Mouse (Mus musculus) brain, adult 2 months (tissue): ENCODE data around the gene Polr3h.
"Not testable (repeated sequence)": the region's sequence is repeated elsewhere in the genome, so short reads cannot be mapped to it uniquely, and the experiment has no call there.

Experiments used
- DNase-seq: peaks from one replicate; pipeline ENCODE4 v3.0.0; 2011; ENCODE audit warnings: low read depth, low spot score

Polr3h gene

GRCm38 (mm10) chr15:81925760-81926445 is at the start of gene Polr3h:
TSS of gene Polr3h (minus strand) at chr15:81926240.
- DNase-seq, result peak; percentile 99

DNA sequence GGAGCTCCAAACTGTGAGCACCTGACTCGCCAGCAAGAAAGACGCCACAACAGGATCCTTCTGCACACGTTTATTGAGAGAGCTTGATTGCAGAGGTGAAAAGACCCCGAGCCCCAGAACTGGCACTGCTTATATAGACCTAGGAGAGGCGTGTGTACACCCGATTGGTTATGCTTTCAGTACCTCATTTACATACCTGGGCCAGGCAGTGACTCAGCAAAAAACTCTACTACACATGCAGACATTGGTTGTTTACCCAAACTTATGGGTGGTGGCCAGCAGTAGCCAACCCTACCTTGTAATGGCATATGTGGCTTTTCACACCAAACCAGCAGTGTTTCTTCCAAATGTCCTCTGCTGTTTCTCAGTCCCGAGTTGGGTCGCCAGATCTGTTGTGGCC is 49.1 kb upstream of the Polr3h start:
- DNase-seq, result not testable (repeated sequence)

- not testable (repeated sequence) for DNase-seq
Measured at GRCm38 (mm10) chr15:81970498-81970897, 44.5 kb upstream of the Polr3h start.

DNA sequence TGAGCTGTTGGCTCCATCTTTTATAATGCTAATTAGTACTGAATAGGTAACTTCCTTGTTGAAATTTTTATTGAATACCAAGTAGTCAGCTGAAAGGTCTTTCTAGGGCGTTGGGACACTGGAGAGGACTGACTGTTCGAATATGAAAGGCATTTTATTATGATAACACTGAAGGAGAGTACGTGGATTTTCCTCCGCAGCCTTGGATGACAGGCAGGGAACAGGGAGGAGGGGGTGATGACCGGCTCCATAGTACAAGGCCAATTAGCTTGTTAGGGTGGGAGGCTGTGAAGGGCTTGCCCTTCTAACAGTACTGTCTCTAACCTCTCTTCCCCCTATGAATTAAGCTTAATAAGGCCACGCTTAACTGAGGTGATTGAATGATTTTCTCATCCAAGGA is 43.6 kb upstream of the Polr3h start:
- DNase-seq, result not testable (repeated sequence)

DNA sequence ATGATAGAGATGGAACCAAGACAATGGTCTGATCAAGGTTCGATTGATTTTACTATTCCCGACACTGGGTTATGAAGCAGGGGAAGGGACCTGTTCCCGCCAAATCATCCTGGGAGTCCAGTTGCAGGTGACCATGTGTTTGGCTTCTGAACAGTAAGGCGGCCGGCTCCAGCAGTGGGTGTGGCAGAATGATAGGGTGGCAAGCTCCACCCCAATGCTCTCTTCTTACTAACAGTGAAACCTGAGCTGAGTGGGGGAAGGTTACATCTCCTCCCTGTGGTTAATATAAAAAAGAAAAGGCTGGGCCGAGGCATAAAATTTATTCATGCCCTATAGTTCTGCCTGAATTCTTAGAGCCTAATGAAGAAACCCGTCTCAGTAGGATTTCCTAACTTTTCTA is 43.1 kb upstream of the Polr3h start:
- DNase-seq, result no peak

- DNase-seq, result no peak
Measured at GRCm38 (mm10) chr15:81968447-81968846, 42.4 kb upstream of the Polr3h start.

- DNase-seq, result no peak
Measured at GRCm38 (mm10) chr15:81967821-81968220, 41.8 kb upstream of the Polr3h start.

GRCm38 (mm10) chr15:81966062-81966829 is 40.2 kb upstream of the Polr3h start:
- DNase-seq, result no peak

- DNase-seq, result no peak
Measured at GRCm38 (mm10) chr15:81964980-81965545, 39.0 kb upstream of the Polr3h start.

GRCm38 (mm10) chr15:81964262-81964661 is 38.2 kb upstream of the Polr3h start:
- no peak for DNase-seq

DNA sequence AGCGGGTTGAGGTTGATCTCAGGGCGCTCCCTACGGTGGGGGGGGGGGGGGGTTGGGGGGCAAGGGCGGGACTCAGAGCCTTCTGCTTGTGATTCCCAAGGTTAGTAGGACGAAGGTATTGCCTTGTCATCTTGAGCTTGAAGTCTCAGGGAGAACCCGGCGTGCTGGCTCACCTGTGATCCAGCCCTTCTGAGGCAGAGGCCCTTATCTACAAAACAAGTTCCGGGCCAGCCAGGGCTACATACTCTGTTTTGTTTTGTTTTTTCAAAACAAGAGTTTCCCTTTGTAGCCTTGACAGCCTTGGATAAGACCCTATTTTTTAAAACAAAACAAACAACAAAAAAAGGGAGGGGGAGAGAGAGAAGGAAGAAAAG is 35.0 kb upstream of the Polr3h start:
- no peak for DNase-seq

- peak; percentile 99 for DNase-seq
Measured at GRCm38 (mm10) chr15:81960171-81961077, 34.4 kb upstream of the Polr3h start, which contains the start of gene Pmm1. TSS of gene Pmm1 (minus strand) at chr15:81960930.

DNA sequence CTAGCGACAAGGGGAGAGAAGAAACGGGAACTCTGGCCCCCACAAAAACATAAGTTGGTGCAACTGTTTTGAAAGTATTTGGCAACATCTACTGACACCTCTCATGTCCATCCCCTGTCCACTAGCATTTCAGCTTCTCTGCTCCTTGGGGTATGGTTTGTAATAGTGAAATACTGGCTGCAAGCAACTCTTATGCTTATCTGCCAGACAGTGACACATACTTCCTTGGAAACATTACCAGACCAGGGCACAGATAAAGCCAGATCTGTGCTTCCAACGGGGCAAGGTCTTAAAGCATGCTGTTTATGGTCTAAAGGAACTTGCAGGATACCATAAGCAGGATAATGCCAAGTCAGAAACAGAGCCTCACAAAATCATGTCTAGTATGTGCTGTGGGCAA is 32.9 kb upstream of the Polr3h start:
- no peak for DNase-seq

DNA sequence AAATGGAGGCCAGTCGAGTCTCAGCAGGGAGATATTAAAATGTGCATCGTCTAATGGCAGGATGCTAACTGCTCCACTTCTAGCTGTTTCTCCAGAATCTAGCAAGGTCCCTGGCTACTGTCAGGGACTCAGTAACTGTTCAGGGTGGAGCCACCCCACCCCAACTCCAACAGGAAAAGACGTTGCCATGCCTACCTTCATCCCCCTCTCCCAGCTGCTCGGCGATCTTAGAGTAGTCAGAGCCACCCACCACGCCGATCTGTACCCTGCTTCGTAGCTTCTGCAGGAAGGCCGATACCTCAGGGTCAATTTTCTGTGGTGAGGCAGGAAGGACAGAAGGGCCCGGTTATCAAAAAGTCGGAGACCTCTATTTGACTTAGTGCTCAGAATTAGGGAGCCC is 31.6 kb upstream of the Polr3h start:
- DNase-seq, result peak; percentile 77

DNA sequence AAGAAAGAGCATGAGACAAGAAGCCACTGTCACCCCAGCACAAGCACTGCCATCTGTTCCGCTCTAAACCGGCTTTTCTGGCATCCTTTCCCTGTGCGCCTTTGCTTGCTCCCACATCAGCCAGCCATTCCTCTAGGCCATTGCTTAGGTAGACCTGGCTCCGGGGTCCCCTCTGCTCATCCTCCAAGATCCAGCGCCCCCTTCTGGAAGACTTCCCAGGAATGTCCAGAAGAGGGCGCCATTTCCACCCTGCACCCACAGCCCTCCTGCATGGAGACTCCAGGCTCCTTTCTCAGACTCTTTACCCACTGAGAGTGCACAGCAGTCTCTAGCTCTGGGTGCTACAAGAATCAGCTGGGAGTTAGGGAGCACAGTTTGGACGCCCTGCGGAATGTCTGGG is 30.4 kb upstream of the Polr3h start:
- DNase-seq, result peak; percentile 78

DNA sequence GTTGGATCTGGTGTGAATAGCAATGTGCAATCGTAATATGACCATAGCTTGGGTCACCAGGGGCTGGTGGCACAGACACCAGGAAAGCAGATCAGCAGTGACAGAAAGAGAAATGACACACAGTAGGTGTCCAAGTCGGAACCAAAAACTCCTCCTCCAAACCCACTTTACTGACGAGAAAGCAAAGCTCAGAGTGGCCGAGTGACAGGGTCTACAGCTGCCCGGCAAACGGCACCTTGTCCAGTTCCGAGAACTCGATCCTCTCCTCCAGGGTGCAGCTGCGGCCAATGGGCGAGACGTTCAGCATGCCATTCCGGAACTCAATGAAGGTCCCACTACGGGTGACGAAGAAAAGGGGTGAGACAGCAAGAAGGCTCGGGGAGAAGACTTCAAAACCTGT is 29.4 kb upstream of the Polr3h start:
- DNase-seq, result no peak

DNA sequence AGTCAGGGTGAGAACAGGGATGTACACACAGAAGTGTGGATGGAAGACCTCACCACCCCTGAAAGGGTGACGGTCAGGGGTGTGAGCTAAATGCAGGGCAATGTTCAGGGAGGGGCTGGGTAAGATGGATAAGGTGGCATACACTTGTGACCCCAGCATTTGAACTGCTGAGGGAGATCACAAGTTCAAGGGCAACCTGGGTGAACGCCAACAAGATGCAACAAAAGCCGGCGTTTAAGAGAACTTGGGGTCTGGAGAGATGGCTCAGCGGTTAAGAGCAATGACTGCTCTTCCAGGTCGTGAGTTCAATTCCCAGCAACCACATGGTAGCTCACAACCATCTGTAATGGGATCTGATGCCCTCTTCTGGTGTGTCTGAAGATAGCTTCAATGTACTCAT is 28.7 kb upstream of the Polr3h start:
- DNase-seq, result no peak

DNA sequence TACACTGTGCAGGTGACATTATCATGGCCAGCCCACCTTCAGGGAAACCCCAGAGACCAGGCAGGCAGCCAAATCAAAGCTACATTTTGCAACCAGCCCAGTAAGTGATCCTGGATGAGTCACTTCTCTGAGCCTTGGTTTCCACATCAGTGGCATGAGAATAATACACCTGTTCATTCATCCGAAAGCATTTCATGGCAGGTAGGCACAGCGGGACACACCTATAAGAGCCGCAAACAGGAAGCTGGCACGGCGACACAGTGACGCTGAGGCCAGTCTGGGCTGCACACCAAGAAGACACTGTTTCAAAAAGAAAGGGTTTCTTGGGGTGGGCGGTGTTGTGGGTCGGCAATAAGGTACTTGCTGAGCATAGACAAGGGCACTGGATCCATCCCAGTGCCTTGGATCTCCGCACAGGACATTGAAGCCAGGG is 28.1 kb upstream of the Polr3h start:
- DNase-seq, result peak; percentile 80

DNA sequence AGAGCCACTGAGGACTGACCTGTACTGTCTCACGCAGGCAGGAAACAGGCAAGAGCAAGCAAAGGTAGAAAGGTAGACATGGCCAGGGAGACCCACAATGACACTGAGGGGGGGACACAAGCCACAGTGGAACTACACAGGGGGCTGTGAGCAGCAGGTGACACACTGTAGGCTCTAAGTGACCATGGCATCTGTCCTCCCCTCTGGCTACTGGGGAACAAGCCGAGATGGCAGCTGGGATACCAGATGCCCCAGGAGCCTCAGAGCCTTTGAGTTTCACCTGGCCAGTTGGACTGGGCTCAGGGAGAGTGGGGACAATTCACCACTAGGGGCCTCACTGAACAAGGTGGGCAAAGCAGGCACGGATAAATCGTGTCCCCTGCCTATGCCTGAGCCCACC is 26.3 kb upstream of the Polr3h start:
- no peak for DNase-seq

DNA sequence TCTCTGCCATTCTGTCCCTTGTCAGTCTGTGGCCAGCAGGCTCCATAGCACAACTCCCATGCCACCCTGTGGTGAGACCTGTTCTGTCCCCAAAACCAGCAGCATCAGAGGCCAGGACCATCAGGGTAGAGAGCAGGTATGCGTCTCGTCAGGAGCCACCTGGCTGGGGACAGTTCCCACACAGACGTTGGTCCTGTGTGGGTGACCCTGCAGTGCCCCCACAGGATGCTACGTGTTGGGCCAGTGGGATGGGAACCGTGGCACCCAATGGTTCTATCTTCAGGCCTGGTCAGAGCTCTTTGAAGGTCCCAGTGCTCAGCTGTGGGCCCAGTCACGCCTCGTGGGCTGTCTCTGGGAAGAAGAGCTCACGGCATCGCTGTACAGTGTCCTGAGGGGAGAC is 25.1 kb upstream of the Polr3h start:
- DNase-seq, result no peak

DNA sequence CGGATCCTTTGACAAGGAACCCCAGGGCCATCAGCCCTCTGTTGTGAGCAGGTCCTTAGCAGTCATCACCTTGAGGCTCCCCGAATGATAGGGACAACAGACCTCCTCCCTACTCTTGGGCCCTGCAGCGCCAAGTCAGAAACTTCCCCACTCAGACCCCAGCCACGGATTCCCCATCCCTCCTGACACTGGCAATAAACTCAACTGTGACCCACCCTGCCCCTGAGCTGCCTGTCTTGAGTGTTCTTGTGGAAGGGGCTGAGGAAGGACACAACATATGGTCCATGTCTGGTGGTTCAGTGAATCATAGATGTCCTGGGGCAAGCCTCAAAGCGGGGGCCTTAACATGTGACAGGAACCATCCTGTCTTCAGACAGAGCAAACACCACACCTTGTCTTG is 24.7 kb upstream of the Polr3h start:
- DNase-seq, result no peak
